Mouse (Mus musculus): Measurements from ENCODE around the gene Evl.

- TF ChIP-seq CTCF (IDR thresholded peaks at IDR 0.05; ENCODE audit: control insufficient read depth, insufficient read depth, low read length) (peak; percentile 52; the same call in 1 of the 2 replicates), POLR2A (IDR thresholded peaks at IDR 0.05; ENCODE audit: borderline replicate concordance, control insufficient read depth, low read depth, low read length) (no peak)
Observed at GRCm38 (mm10) chr12:108536461-108536860, 18.1 kb upstream of the Evl start.
